Mouse (Mus musculus): ENCODE results near the gene Ibtk.
A peak's percentile ranks its signal among the peaks of the same experiment; 100 is the strongest.

Gene Ibtk

DNA sequence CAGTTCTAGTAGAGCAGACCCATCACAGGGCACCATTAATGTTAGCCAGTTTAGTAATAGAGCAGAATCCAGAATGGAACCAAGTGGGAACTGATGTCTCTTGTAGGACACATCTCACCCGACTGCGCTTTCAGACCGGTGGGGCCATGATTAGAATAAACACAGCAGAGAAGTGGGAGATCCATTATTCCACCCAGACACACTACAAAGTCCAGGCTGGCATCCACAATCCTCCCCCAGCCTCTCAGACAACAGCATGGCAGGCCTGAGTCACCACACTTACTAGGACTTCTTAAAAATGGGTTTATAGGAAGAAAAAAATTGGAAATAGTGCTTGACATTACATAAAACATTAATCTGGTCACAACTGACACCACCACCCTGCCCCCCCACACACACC, 53.5 kb downstream of the Ibtk start:
- DNase-seq = no peak

DNA sequence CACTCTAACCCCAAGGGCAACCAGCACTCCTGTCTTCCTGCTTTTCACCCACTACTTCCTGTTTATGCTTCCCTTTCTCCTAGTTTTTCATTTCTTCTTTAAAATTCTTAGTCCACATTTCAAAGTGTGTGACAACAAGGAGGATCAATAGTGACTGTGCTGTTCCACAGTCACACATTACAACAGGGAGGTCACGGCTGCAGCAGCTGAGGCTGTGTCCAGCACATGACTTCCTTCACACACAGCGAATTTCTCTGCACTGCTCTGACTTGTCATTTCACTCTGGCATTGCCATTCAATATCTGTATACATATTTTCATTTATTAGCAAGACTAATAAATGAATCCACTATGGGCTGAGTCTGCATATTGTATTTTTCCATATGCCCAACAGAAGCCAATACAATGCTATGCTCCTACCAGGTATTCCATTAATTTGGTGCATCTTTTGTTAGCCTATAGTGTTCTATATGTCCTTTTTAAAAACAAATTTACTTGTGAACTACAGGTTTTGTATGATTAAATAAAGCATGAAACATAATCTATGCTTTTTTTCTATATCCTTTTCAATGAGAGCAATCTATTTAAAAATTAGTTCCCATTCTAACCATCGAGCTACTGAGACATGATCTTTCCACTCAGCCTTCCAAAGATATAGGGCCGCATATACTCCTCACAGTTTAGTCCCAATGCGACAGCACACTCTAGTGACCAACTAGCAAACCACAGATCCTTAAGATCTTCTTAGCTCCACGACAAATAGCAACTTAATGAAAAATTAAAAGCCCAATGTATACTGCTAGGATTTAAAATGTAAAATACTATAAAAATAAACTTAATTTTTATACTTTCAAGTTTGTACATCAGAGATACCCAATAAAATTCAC, 55.7 kb downstream of the Ibtk start:
- DNase-seq = peak; percentile 7

DNA sequence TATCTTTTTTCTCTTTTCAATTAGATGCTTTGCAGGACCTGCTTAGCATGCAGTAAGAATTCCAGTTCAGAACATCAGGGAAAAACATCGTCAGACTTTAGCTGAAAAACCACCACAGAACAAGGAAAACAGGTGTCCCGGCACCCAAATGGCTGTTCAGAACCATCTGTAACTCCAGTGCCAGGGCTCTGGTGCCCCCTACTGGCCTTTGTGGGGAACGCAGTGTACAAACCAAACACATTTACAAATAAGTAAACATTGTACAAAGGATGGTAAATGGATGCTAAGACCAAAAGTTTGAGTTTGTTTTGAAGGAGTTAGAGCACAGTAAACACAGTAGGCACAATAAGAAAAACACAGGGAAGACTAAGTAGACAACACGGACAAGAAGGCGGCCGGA, 64.1 kb downstream of the Ibtk start:
- peak; percentile 14 for DNase-seq

DNA sequence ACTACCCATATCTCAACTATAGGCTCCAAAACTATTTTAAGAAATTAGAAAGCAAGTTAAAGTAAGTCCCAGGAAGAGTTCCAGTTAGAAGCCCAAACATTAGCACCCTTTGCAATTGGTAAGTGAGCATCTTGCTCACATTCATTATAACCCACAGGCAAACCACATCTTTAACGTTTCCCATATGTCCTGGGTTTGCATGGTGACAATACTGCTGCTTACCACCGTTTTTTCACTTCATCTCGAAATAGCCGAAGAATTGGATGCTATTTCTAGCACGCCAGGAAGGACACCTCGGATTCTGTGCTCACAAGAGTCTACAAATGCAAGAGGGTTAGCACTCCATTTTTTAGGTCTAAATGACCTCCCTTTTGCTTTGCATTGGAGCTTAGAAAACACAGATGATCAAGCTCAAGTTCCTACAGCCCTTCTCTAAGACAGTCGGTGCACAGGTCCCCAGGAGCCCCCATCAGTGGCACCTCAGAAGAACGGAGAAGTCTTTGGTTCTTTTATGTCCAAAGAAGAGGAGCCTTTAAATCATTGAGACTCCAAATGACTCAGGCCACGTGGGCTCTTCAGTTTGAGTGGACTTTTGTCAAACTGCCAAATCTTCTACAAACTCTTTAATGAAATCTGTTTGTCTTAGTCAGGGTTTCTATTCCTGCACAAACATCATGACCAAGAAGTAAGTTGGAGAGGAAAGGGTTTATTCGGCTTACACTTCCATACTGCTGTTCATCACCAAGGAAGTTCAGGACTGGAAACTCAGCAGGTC, 73.8 kb downstream of the Ibtk start:
- DNase-seq = no peak

DNA sequence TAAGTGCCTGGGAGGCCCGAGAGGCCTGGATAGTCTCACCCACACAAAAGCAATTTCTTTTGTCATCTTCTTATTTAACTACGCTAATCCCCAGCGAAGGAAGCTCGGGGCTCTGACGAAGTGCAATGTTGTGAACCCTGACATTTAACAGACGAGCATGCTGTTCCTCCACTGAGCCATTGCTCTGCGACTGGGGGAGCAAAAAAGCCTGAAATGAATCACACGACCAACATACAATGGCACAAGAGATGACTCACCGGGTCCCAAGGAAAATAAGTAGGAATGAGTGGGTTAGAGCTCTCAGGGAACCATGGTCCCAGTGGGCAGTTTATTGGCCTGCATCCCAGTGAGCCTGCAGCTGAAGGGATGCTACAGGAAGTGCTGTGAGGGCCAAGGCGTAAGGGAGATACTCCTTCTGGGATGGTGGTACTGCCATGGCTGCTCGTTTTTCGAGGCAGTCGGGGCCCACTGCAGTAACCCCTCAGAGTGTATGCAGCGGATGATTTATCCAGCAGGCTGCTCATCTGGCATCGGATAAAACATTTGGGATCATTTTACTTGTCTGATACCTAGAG, 75.1 kb downstream of the Ibtk start:
- DNase-seq = no peak

DNA sequence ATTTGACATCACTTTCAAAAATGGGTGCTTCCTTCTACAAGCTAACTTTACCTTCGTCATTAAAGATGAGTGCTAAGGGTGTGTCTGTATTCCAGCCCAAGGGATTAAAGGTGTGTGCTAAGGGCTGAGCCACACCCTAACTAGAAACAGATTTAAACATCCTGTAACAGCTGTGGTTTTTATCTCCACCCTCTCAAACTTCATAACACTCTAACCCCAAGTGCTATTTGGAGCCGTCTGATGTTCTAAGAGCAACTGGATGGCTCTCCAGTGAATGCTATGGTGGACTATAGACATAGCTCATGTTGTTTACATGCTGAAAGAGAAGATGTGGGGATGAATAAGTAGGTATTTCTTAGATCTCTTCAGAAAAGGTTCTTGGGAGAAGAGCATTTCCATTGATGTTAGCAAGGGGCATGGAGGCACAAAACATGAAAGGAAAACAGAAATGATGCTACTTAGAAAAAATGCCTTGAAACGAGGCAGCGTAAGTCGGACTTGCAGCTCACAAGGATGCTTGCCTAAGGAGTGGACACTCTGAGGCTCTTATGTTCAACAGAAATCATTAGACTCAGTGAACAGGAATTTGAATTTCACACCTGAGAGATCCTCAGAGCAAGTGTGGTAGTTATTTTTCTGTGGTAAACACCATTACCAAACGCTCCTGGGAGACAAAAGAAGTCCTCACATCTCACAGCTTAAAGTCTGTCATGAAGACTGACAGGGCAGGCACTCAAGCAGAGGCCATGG, 77.4 kb downstream of the Ibtk start:
- no peak for DNase-seq

DNA sequence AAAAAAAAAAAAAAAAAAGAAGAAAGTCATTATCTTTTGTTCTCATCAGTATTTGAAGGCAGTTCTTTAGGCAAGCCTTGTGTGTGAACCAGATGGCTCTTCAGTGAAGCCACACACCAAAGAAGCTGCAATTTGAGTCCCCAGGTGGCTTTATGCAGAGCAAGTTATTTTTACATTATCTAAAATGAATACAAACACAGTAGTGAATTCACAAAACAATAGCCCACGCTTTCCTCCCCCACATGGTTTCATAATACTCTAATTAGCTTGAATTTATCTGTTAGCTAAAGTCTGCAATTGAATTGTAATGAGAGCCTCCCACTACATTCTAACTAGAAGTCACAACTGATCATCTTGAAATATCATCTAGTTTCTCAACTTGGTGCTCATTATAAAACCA, 84.8 kb downstream of the Ibtk start:
- no peak for DNase-seq

DNA sequence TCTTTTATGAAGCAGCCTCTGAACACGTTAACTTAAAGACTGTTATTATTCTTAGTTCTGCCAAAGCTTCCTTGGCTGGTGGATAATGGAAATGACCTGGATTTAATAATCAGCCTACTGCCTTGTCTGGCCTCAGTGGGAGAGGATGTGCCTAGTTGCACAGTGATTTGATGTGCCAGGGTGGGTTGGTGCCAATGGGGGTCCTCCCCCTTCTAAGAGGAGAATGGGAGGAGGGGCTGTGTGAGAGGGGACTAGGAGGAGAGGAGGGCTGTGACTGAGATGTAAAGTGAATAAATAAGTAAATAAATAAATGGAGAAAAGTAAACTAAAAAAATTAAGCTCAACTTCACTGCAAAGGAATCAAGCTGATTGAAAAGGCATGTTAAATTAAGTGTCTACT, 85.3 kb downstream of the Ibtk start:
- DNase-seq = no peak

DNA sequence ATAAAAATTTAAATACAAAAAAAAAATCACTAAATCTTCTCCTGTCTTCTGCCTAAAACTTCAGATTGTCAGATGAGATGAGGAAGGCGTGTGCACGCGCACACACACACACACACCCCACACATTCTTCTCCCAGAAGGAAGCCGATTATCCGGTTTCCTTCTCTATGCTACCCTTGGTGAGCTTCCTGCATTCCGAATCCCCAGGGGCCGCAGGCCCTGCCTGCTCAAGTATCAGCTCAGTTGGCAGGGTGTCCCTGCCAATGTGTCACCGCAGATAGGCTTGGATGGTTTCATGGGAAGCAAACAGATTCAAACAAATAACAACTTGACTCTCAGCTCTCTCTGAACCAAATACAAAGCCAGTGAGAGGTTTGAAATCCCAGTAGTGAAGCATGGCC, 86.0 kb downstream of the Ibtk start:
- DNase-seq = no peak

DNA sequence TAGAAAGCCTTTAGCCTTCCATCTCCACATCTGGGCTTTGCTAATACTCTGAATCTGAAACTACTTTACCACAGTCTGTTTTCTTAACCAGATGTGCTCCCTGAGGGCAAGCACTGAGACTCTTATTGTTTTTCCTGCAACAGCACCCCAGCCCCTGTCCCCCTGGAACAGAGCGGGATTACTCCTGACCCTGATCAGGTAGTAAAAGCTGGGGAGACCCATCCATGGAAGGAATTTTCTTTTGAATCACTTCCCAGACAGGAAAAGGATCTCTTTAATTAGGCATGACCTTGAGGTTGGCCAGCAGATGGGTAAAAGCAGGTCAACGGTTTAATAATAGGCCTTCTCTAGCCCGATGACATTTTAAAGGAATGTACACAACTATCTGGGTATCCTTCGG, 95.7 kb downstream of the Ibtk start:
- DNase-seq = no peak

DNA sequence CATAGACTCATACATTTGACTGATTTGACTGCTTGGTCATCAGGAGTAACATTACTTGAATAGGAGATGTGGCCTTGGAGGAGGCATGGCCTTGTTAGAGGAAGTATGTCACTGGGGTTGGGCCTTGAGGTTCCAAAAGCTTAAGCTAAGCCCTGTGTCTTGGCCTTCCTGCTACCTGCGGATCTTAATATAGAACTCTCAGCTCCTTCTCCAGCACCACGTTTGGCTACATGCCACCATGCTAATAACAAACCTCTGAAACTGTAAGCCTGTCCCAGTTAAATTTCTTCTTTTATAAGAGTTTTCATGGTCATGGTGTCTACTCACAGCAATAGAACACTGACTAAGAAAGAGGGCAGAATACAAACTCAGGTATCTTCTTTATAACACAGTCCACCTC, 110.9 kb downstream of the Ibtk start:
- DNase-seq = peak; percentile 53
